Mouse (Mus musculus) T-helper 1 cell (primary cell): ENCODE measurements around the gene Scg2.

Experiments
- in situ Hi-C: fragments of 300-600 bp; cut with MboI, MseI; formaldehyde crosslinking; loops from one replicate; pipeline ENCODE4 v1.15.1; 2025; ENCODE audit warnings: high pct_unique_total_duplicates

Scg2 gene

GRCm38 (mm10) chr1:79439609-79440308 lies at the start of gene Scg2:
Gene Scg2 (minus strand): TSS chr1:79440120.
- in situ Hi-C loops = no loop called here

- in situ Hi-C loops = no loop called here
These were observed 45.6 kb upstream of the Scg2 start for GRCm38 (mm10) chr1:79485546-79485945.

DNA sequence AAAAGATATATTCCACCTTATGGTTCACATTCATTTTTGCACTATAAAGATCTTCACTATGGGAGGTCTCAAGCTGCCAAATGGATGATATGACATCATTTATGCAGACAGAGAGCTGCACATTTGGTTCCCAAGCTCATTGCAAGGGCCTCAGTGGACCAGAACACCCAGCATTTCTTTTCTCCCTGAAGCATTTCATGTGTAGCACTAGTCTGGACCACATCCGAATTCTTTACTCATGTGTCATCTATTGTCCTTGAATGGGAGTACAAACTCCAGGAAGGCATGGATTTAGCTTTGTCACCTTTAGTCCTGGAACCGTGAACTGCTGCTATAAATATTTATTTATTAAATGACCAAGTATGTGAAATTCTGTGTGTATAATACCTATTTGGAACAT lies 30.9 kb upstream of the Scg2 start:
- in situ Hi-C loops = no loop called here

DNA sequence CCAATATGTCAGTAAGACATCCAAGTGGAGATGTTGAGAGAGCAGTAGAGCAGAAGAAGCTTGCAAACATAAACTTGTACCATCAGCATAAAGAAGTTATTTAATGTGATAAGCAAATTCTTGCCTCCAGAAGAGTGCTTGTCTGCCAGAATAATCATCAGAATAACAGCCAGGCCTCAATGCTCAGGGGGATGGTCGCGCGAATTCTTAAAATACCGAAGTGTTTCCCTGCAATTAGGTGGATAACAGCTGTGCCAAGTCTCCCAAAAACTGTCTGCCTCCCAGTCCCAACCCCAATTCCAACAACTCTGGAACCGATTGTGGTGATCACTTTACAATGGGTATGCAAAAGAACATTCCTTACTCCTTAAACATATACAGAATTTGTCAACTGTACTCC lies 30.0 kb upstream of the Scg2 start:
- in situ Hi-C loops = no loop called here

GRCm38 (mm10) chr1:79466585-79466984 lies 26.7 kb upstream of the Scg2 start:
- in situ Hi-C loops = no loop called here

DNA sequence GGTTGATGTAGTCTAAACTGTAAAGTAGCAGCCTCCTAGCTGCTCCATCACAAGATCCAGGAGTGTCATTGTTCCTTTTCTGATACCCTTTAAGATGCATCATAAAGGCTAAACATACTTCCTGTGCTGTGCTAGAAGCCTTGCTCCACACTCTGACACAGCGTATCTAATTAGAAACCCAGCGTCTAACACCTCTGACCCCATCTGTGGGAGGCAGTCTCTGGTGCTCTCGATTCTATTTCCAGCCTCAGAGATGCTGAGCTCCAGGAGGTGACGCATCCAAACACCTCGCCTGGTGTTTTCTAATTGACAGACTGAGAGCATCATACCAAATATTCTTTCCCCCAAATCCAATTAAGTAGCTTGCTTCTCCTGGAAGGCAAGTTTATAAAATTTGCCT lies 18.6 kb upstream of the Scg2 start:
- in situ Hi-C loops = loop anchor here (10.0 kb wide), 2 partner anchors 226 to 1054 kb away; no protein-coding TSS in a partner anchor

GRCm38 (mm10) chr1:79454164-79454563 lies 14.2 kb upstream of the Scg2 start:
- in situ Hi-C loops = loop anchor here (10.0 kb wide), 2 partner anchors 231 to 1049 kb away; no protein-coding TSS in a partner anchor

DNA sequence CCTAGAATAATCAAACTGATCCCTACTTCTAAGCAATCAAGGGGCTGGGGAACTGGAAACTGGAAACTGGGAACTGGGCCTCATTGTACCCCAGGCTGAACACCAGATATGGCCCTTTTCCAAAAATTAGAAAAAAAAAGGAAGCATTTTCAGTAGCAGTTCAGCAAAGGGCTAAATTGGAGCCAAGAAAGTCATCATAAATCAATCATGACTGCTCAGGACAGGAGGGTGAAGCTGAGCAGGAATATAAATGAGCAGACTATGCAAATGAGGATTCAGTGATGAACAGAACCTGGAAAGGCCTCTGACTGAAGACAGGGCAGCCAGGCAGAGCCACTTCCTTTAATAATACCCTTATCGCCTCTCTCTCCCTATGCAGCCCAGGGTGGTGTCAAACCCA lies 12.4 kb upstream of the Scg2 start:
- in situ Hi-C loops = loop anchor here (10.0 kb wide), 2 partner anchors 232 to 1048 kb away; no protein-coding TSS in a partner anchor

- in situ Hi-C loops = loop anchor here (10.0 kb wide), 2 partner anchors 234 to 1046 kb away; no protein-coding TSS in a partner anchor
These were observed 10.6 kb upstream of the Scg2 start for GRCm38 (mm10) chr1:79450343-79451021.

DNA sequence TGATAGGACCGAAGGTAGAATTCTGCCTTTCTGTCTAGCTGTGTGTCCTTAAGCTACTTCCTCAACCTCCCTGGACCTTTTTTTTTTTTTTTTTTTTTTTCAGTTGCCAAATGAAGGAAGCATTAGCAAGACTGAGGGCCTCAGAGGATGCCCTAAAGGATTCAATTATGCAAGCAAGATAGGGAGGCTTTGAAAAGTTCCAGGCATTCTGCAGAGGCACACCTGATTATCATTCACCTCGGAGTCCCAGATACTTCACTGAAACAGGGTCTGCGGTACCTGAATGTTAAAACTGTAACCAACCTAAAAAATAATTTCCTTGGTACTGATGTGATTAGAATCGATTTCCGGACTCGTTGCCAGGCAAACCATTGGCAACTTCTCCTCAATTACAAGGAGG lies 10.0 kb upstream of the Scg2 start:
- in situ Hi-C loops = loop anchor here (10.0 kb wide), 2 partner anchors 235 to 1045 kb away; no protein-coding TSS in a partner anchor

DNA sequence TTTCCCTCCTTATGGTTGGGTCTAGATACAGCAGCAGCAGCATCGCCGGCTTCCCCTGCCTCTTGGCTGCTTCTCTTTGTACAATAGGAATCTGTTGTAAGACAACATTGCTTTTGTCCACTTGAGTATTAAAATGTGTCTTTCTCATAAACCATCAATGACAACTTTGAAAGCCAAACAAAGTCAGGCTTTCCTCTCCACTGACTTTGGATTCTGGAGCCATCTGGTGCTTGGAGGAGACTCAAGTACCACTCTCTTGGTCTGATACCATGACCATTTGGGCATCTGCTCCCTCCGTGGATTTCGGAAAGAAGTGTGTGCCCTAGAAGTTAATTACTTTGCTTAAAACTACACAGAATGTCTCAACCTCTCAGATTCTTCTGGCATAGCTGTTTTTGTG lies 5.7 kb upstream of the Scg2 start:
- in situ Hi-C loops = no loop called here

- in situ Hi-C loops = no loop called here
These were observed 2.2 kb downstream of the Scg2 start for GRCm38 (mm10) chr1:79437755-79438154.

GRCm38 (mm10) chr1:79436671-79437070 lies 3.2 kb downstream of the Scg2 start:
- in situ Hi-C loops = no loop called here

DNA sequence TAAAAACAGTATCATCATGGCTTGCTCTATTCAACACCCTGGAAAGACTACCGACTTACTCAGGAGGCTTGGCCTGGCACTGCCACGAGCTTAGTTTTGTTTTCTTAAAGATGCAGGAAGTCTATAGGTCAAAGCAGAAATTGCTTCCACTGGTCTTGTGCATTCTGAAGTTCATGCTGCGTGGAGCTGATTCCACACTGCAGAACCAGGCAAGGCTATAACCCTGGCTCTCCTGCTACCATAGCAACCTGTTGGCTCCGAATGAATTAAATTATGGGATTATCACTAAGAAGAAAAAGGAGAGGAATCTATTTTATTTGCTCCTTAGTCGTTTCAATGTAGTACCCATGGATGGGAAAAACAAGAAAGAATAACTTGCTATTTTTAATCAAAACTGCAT lies 10.9 kb downstream of the Scg2 start:
- in situ Hi-C loops = no loop called here

GRCm38 (mm10) chr1:79415496-79415895 lies 24.4 kb downstream of the Scg2 start:
- in situ Hi-C loops = no loop called here

DNA sequence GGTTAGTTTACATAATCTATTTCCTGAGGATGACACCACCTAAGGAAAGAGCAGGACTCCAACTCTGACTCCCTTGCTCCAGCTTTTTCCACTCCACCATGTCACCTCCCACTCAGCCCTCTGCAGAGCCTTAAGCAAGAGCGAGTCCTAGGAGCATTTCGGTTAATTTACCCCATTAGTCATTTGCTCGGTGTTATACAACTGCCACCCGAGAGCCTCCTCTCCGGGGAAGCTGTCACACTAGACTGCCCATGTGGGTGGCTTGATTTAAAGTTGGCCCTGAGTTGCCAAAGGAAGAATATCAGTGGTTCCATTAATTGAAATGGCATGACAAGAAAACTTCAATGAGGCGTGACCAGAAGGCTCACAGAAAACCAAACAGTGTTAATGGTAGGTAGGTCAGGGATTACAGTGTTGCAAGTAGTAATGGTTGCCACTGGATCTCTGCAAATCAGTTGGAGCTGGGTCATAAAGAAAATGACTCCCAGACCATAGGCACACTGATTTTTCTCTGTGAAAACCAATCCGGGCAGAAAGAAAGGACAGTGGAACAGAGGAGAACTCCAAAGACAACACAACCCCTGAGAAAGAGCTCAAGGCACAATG lies 33.5 kb downstream of the Scg2 start:
- in situ Hi-C loops = no loop called here

DNA sequence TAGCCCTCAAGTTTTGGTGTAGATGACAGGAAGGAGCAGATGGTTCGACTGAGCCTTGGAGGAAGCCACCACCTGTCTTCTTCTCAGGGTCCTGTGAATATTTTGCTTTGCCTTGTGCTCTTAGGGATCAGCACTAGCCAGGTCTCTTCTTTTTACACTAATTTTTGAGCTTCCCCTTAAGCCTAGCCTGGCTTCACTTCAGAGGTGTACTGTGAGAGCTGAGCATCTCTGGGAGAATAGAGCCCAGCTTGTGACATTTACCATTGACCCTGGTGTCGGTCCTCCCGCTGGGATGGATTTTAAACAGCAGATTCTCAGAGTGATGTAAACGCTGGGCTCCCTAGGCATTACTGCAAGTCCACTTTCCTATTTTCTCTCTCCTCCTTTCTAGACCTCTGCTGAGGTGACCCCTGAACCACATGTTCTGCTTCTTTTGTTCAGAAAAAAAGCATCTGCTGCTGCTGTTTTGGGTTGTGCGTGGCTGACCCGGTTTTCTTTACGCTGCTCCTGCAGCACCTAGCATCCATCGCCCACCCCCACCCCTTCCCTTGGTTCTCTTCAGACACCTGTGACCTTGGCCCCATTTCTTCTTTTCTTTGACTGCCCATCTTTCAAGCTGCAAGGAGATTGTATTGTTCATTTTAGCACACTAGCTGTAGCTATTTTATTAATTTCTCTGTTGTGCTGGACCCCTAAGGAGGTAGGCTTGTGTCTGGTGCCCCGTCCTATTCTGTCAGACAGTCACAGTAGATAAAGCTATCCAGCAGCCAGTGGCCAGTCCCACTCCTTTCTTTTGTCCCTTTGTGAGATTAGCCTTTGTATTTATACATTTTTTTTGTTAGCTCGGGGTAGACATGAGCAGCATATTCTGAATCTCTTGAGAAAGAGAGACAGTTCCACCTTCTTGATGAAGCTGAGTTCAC lies 38.6 kb downstream of the Scg2 start:
- in situ Hi-C loops = no loop called here

DNA sequence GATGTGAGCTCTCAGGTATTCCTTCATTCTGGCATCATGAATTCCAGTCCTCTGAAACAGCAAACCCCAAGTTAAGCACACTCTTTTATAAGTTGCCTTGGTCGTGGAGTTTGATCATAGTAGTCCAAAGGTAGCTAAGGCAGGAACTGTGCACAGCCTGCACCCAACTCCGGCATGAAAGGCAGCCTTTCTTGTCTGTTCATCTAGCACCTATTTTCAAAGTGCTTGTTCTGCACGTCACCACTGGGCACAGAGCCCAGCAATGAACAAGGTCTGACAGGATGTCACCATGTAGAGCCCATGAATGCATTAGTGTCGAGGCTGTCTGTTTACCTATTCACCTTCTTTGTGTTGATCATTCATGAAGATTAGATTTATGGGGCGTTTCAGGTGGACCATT lies 39.6 kb downstream of the Scg2 start:
- in situ Hi-C loops = no loop called here
